Mouse (Mus musculus): ENCODE results near the gene Syt15. TPM values are rescaled to one million over a fixed set of nuclear protein-coding genes. Genes with fewer than 3 reads are reported as not detected.

The Syt15 gene
- total and polyA plus RNA-seq, 3 experiments = 0.06 TPM; not detected in 2

GRCm38 (mm10) chr14:34201231-34202035, 18.0 kb upstream of the Syt15 start, which contains the start of gene Gprin2:
Gene Gprin2 (minus strand): TSS chr14:34201653.
- Histone ChIP-seq H3K27ac (ENCODE audit: control insufficient read depth, low read depth, low read length) (no peak within 1 kb of the TSS), H3K27me3 (ENCODE audit: control insufficient read depth in 1 of 2, insufficient read depth in 2 of 2, low read length in 2 of 2) (peaks cover 0 to 1% of the 10 kb centered on the region in 2 experiments; a peak in 3 of 4 replicates), H3K79me2 (ENCODE audit: control insufficient read depth, insufficient read depth, low read length, poor library complexity) (no peaks in the 10 kb centered on the region), H3K36me3 (ENCODE audit: control insufficient read depth in 1 of 2, insufficient read depth in 2 of 2, low read length in 2 of 2) (no peaks in the 10 kb centered on the region), H3K9ac (ENCODE audit: control insufficient read depth, low read depth, low read length, poor library complexity, severe bottlenecking) (no peak within 1 kb of the TSS), H3K4me3 (ENCODE audit: control insufficient read depth in 1 of 2, insufficient read depth in 1 of 2, low read depth in 2 of 2, low read length in 2 of 2) (no peak within 1 kb of the TSS), H3K4me1 (ENCODE audit: control insufficient read depth in 1 of 2, insufficient read depth in 2 of 2, low read length in 2 of 2) (no peaks in the 10 kb centered on the region), H3K9me3 (replicated peaks; ENCODE audit: insufficient read depth, low read length) (no peaks in the 10 kb centered on the region)
- TF ChIP-seq POLR2AphosphoS5 (IDR thresholded peaks at IDR 0.05; ENCODE audit: borderline replicate concordance, low read depth, low read length) (no peak), CHD1 (IDR thresholded peaks at IDR 0.05; ENCODE audit: low read depth, low read length) (no peak), TCF12 (IDR thresholded peaks at IDR 0.05; ENCODE audit: low read depth, low read length) (no peak), MAX (IDR thresholded peaks at IDR 0.05; ENCODE audit: low read length) (no peak), ZNF384 (IDR thresholded peaks at IDR 0.05; ENCODE audit: low read depth, low read length) (no peak), MYB (IDR thresholded peaks at IDR 0.05; ENCODE audit: low read depth, low read length) (no peak), TBP (IDR thresholded peaks at IDR 0.05; ENCODE audit: low read depth, low read length) (no peak), GATA1 (IDR thresholded peaks at IDR 0.05; ENCODE audit: low read depth, low read length) (no peak), JUND (IDR thresholded peaks at IDR 0.05; ENCODE audit: low read depth, low read length) (no peak), USF2 (IDR thresholded peaks at IDR 0.05; ENCODE audit: borderline replicate concordance in 1 of 2, insufficient read depth in 1 of 2, low read depth in 1 of 2, low read length in 2 of 2) (no peak), CTCF (IDR thresholded peaks at IDR 0.05 in 2 of 3, conservative IDR thresholded peaks at IDR 0.05 in 1 of 3; ENCODE audit: control insufficient read depth in 1 of 3, insufficient read depth in 1 of 3, low read depth in 2 of 3, low read length in 3 of 3, poor library complexity in 1 of 3, severe bottlenecking in 1 of 3) (no peak), ZKSCAN1 (IDR thresholded peaks at IDR 0.05; ENCODE audit: low read depth, low read length) (no peak), MXI1 (IDR thresholded peaks at IDR 0.05; ENCODE audit: low read depth, low read length) (no peak), MYC (IDR thresholded peaks at IDR 0.05; ENCODE audit: low read depth, low read length) (no peak), NELFE (IDR thresholded peaks at IDR 0.05; ENCODE audit: low read depth, low read length) (no peak), POLR2A (IDR thresholded peaks at IDR 0.05; ENCODE audit: control insufficient read depth in 1 of 2, insufficient read depth in 1 of 2, low read depth in 1 of 2, low read length in 2 of 2, poor library complexity in 1 of 2) (no peak)
- no peak for DNase-seq (ENCODE audit: low read depth, low spot score)

- H3K9ac ChIP-seq (ENCODE audit: control insufficient read depth, low read depth, low read length, poor library complexity, severe bottlenecking) = no peak overlapping the region
- no peaks in the 10 kb centered on the region for H3K79me2 ChIP-seq (ENCODE audit: control insufficient read depth, insufficient read depth, low read length, poor library complexity)
- no peaks in the 10 kb centered on the region for H3K4me1 ChIP-seq (ENCODE audit: control insufficient read depth in 1 of 2, insufficient read depth in 2 of 2, low read length in 2 of 2)
- peaks cover 0 to 1% of the 10 kb centered on the region in 2 experiments; a peak in 2 of 4 replicates for H3K27me3 ChIP-seq (ENCODE audit: control insufficient read depth in 1 of 2, insufficient read depth in 2 of 2, low read length in 2 of 2)
- no peak overlapping the region for H3K27ac ChIP-seq (ENCODE audit: control insufficient read depth, low read depth, low read length)
- H3K36me3 ChIP-seq (ENCODE audit: control insufficient read depth in 1 of 2, insufficient read depth in 2 of 2, low read length in 2 of 2) = no peaks in the 10 kb centered on the region
- DNase-seq (ENCODE audit: low read depth, low spot score) = no peak
- no peaks in the 10 kb centered on the region for H3K9me3 ChIP-seq (replicated peaks; ENCODE audit: insufficient read depth, low read length)
- TF ChIP-seq MAZ (IDR thresholded peaks at IDR 0.05; ENCODE audit: low read depth, low read length) = no peak
- TF ChIP-seq MYC (IDR thresholded peaks at IDR 0.05; ENCODE audit: low read depth, low read length) = no peak
- TF ChIP-seq SIN3A (IDR thresholded peaks at IDR 0.05; ENCODE audit: low read length) = no peak
- no peak for TF ChIP-seq POLR2A (IDR thresholded peaks at IDR 0.05; ENCODE audit: control insufficient read depth in 1 of 2, insufficient read depth in 1 of 2, low read depth in 1 of 2, low read length in 2 of 2, poor library complexity in 1 of 2)
- TF ChIP-seq ZKSCAN1 (IDR thresholded peaks at IDR 0.05; ENCODE audit: low read depth, low read length) = no peak
- no peak for TF ChIP-seq NRF1 (IDR thresholded peaks at IDR 0.05; ENCODE audit: insufficient read depth, low read depth, low read length, poor library complexity, severe bottlenecking)
- TF ChIP-seq MYB (IDR thresholded peaks at IDR 0.05; ENCODE audit: low read depth, low read length) = no peak
- no peak for TF ChIP-seq ZMIZ1 (IDR thresholded peaks at IDR 0.05; ENCODE audit: low read depth, low read length)
- no peak overlapping the region for H3K4me3 ChIP-seq (ENCODE audit: control insufficient read depth in 1 of 2, insufficient read depth in 1 of 2, low read depth in 2 of 2, low read length in 2 of 2)
These were observed 11.4 kb upstream of the Syt15 start for GRCm38 (mm10) chr14:34207996-34208395.

Measured in MEL (cell line).